Mouse (Mus musculus) liver, embryonic 11.5 days (tissue): ENCODE data around the gene St8sia1. TPM values are rescaled to one million over a fixed set of nuclear protein-coding genes. Genes with fewer than 3 reads are reported as not detected.

Experiments
- ATAC-seq: fragments of 200-750 bp; cut with Nextera tagmentation; replicated peaks from 2 replicates; pipeline ENCODE4 v1.8.0; 2017; ENCODE audit warnings: moderate number of reproducible peaks, mild to moderate bottlenecking, moderate TSS enrichment, moderate library complexity; ENCODE audit not compliant: low FRiP score
- DNase-seq: peaks from one replicate; pipeline ENCODE4 v3.0.0-alpha.2; 2017; ENCODE audit warnings: low spot score
- H3K27ac ChIP-seq: fragments of 300-500 bp; sonication (generic); 2 replicates; pipeline ENCODE4 v1.5.1; 2014; ENCODE audit warnings: mild to moderate bottlenecking, low read depth, low read length, control low read depth
- H3K27me3 ChIP-seq: fragments of 300-500 bp; sonication (generic); replicated peaks from 2 replicates; pipeline ENCODE4 v1.6.1; 2014; ENCODE audit warnings: low read length, mixed read lengths; ENCODE audit not compliant: control insufficient read depth, insufficient read depth
- H3K36me3 ChIP-seq: fragments of 300-500 bp; sonication (generic); 2 replicates; pipeline ENCODE4 v1.6.1; 2014; ENCODE audit warnings: mild to moderate bottlenecking, low read length, moderate library complexity, mixed read lengths; ENCODE audit not compliant: control insufficient read depth, insufficient read depth
- H3K4me1 ChIP-seq: fragments of 300-500 bp; sonication (generic); replicated peaks from 2 replicates; pipeline ENCODE4 v1.6.1; 2014; ENCODE audit warnings: low read length, mixed read lengths; ENCODE audit not compliant: control insufficient read depth, insufficient read depth
- H3K4me2 ChIP-seq: fragments of 300-500 bp; sonication (generic); 2 replicates; pipeline ENCODE4 v1.6.1; 2014; ENCODE audit warnings: mild to moderate bottlenecking, control low read depth, moderate library complexity
- H3K4me3 ChIP-seq: fragments of 300-500 bp; sonication (generic); 2 replicates; pipeline ENCODE4 v1.5.1; 2014; ENCODE audit warnings: low read depth, low read length, control low read depth
- H3K9ac ChIP-seq: fragments of 300-500 bp; sonication (generic); 2 replicates; pipeline ENCODE4 v1.6.1; 2014; ENCODE audit warnings: low read depth, low read length, control low read depth
- H3K9me3 ChIP-seq: fragments of 300-500 bp; sonication (generic); 2 replicates; pipeline ENCODE4 v1.6.1; 2016; ENCODE audit warnings: low read length, inconsistent platforms, mixed read lengths; ENCODE audit not compliant: control insufficient read depth
- WGBS: fragments of 180-500 bp; shearing (Covaris S2); extraction: QIAGEN DNeasy Blood & Tissue Kit; methylation state at CpG from one replicate; pipeline ENCODE4 v1.1.7; 2014; 5-methylcytosine and 5-hydroxymethylcytosine counted together
- polyA plus RNA-seq: library from polyadenylated mRNA; unstranded; fragments of >200 nt; fragmentation: Nextera tagmentation; extraction: Ambion mirVana; gene quantifications from 2 replicates; pipeline ENCODE4 v1.2.1, GENCODE M21; 2014

The St8sia1 gene
- polyA plus RNA-seq, 1 experiment from 2014 or later, result 2.1 TPM

- H3K9ac ChIP-seq, result no peak overlapping the region
These were observed 126.9 kb downstream of the St8sia1 start for GRCm38 (mm10) chr6:142837326-142837725.

GRCm38 (mm10) chr6:142835726-142836125, 128.5 kb downstream of the St8sia1 start:
- Histone ChIP-seq H3K27ac (no peak overlapping the region), H3K4me1 (peaks cover 8% of the 10 kb centered on the region), H3K9ac (no peak overlapping the region), H3K27me3 (no peaks in the 10 kb centered on the region), H3K4me2 (no peak overlapping the region), H3K9me3 (no peaks in the 10 kb centered on the region), H3K4me3 (no peak overlapping the region), H3K36me3 (no peaks in the 10 kb centered on the region)
- WGBS, result 80% methylated on average over 18 of the region's 18 CpGs
- ATAC-seq, result no peak
- peak; percentile 28 for DNase-seq

More at GRCm38 (mm10) chr6:142837326-142837725, 126.9 kb downstream of the St8sia1 start:
- Histone ChIP-seq H3K9me3 (no peaks in the 10 kb centered on the region), H3K27ac (no peak overlapping the region), H3K27me3 (no peaks in the 10 kb centered on the region), H3K4me3 (no peak overlapping the region), H3K4me2 (no peak overlapping the region), H3K36me3 (no peaks in the 10 kb centered on the region), H3K4me1 (no peaks in the 10 kb centered on the region)
- ATAC-seq (no peak), DNase-seq (peak; percentile 15)
- WGBS, result 77% methylated on average over 9 of the region's 9 CpGs

- WGBS, result 56% methylated on average over 4 of the region's 4 CpGs
- no peak for ATAC-seq
These were observed 129.3 kb downstream of the St8sia1 start for GRCm38 (mm10) chr6:142834911-142835310.

GRCm38 (mm10) chr6:142831706-142832105, 132.5 kb downstream of the St8sia1 start:
- Histone ChIP-seq H3K36me3 (no peaks in the 10 kb centered on the region), H3K9ac (no peak overlapping the region), H3K4me1 (peaks cover 8% of the 10 kb centered on the region), H3K27me3 (peaks cover 7% of the 10 kb centered on the region; the same call in 1 of the 2 replicates), H3K4me2 (no peak overlapping the region), H3K27ac (no peak overlapping the region), H3K4me3 (no peak overlapping the region), H3K9me3 (no peaks in the 10 kb centered on the region)
- 44% methylated on average over 3 of the region's 3 CpGs for WGBS
- peak; percentile 14; the same call in 1 of the 2 replicates for ATAC-seq
- no peak for DNase-seq

More at GRCm38 (mm10) chr6:142834911-142835310, 129.3 kb downstream of the St8sia1 start:
- Histone ChIP-seq H3K9ac (no peak overlapping the region), H3K27me3 (no peaks in the 10 kb centered on the region; the same call in 1 of the 2 replicates), H3K4me1 (peaks cover 8% of the 10 kb centered on the region), H3K27ac (no peak overlapping the region), H3K4me2 (no peak overlapping the region), H3K36me3 (no peaks in the 10 kb centered on the region), H3K4me3 (no peak overlapping the region), H3K9me3 (no peaks in the 10 kb centered on the region)
- peak; percentile 11 for DNase-seq

GRCm38 (mm10) chr6:142831243-142831642, 133.0 kb downstream of the St8sia1 start:
- Histone ChIP-seq H3K27me3 (peaks cover 7% of the 10 kb centered on the region; the same call in 1 of the 2 replicates), H3K36me3 (no peaks in the 10 kb centered on the region), H3K4me1 (peaks cover 8% of the 10 kb centered on the region), H3K4me2 (no peak overlapping the region), H3K9ac (no peak overlapping the region), H3K4me3 (no peak overlapping the region), H3K9me3 (no peaks in the 10 kb centered on the region), H3K27ac (no peak overlapping the region)
- ATAC-seq (peak; percentile 91), DNase-seq (peak; percentile 42)
- WGBS, result 4% methylated on average over 8 of the region's 8 CpGs

- Histone ChIP-seq H3K36me3 (no peaks in the 10 kb centered on the region), H3K4me2 (no peak overlapping the region), H3K9me3 (no peaks in the 10 kb centered on the region), H3K4me1 (peaks cover 8% of the 10 kb centered on the region), H3K27ac (no peak overlapping the region), H3K9ac (no peak overlapping the region), H3K4me3 (no peak overlapping the region), H3K27me3 (peaks cover 7% of the 10 kb centered on the region; the same call in 1 of the 2 replicates)
- 74% methylated on average over 3 of the region's 3 CpGs for WGBS
- ATAC-seq, result no peak
- no peak for DNase-seq
These were observed 134.0 kb downstream of the St8sia1 start for GRCm38 (mm10) chr6:142830221-142830620.

- H3K4me2 ChIP-seq, result no peak overlapping the region
- no peak overlapping the region for H3K9ac ChIP-seq
- no peaks in the 10 kb centered on the region for H3K36me3 ChIP-seq
- H3K4me1 ChIP-seq, result no peaks in the 10 kb centered on the region
- no peak for DNase-seq
- no peak overlapping the region for H3K27ac ChIP-seq
- peaks cover 7% of the 10 kb centered on the region; the same call in 1 of the 2 replicates for H3K27me3 ChIP-seq
- 80% methylated on average over 5 of the region's 5 CpGs for WGBS
- H3K9me3 ChIP-seq, result no peaks in the 10 kb centered on the region
- H3K4me3 ChIP-seq, result no peak overlapping the region
- no peak for ATAC-seq
These were observed 138.8 kb downstream of the St8sia1 start for GRCm38 (mm10) chr6:142825449-142825848.

- Histone ChIP-seq H3K27ac (no peak overlapping the region), H3K4me3 (no peak overlapping the region), H3K36me3 (no peaks in the 10 kb centered on the region), H3K9ac (no peak overlapping the region), H3K4me1 (no peaks in the 10 kb centered on the region), H3K27me3 (no peaks in the 10 kb centered on the region), H3K9me3 (no peaks in the 10 kb centered on the region), H3K4me2 (no peak overlapping the region)
- 64% methylated on average over 5 of the region's 5 CpGs for WGBS
- no peak for ATAC-seq
- DNase-seq, result peak; percentile 20
These were observed 141.1 kb downstream of the St8sia1 start for GRCm38 (mm10) chr6:142823008-142823787.

- no peak overlapping the region for H3K9ac ChIP-seq
- DNase-seq (peak; percentile 15), ATAC-seq (no peak)
- no peaks in the 10 kb centered on the region; the same call in 1 of the 2 replicates for H3K27me3 ChIP-seq
- H3K4me3 ChIP-seq, result no peak overlapping the region
- no peak overlapping the region for H3K27ac ChIP-seq
- no peaks in the 10 kb centered on the region for H3K9me3 ChIP-seq
- no peaks in the 10 kb centered on the region for H3K36me3 ChIP-seq
- WGBS, result 90% methylated on average over 10 of the region's 10 CpGs
- H3K4me2 ChIP-seq, result no peak overlapping the region
- H3K4me1 ChIP-seq, result no peaks in the 10 kb centered on the region
These were observed 145.9 kb downstream of the St8sia1 start for GRCm38 (mm10) chr6:142818306-142818705.
